Mouse (Mus musculus) 3T3-L1 (cell line): ENCODE measurements around the gene Dnm1.
A peak's percentile ranks its signal among the peaks of the same experiment; 100 is the strongest.
"Not testable (repeated sequence)": the region's sequence is repeated elsewhere in the genome, so short reads cannot be mapped to it uniquely, and the experiment has no call there.

Source experiments
- DNase-seq: peaks from one replicate; pipeline ENCODE4 v3.0.0-alpha.2; 2015; ENCODE audit warnings: low read depth, low spot score

The Dnm1 gene

GRCm38 (mm10) chr2:32362274-32362673, 9.1 kb upstream of the Dnm1 start:
- DNase-seq, result not testable (repeated sequence)

- DNase-seq, result peak; percentile 63
Observed at GRCm38 (mm10) chr2:32361437-32361836, 8.3 kb upstream of the Dnm1 start.

GRCm38 (mm10) chr2:32360741-32361140, 7.6 kb upstream of the Dnm1 start:
- peak; percentile 84 for DNase-seq

- DNase-seq, result no peak
Observed at GRCm38 (mm10) chr2:32358381-32358780, 5.2 kb upstream of the Dnm1 start.

GRCm38 (mm10) chr2:32357710-32358109, 4.6 kb upstream of the Dnm1 start:
- no peak for DNase-seq

GRCm38 (mm10) chr2:32356216-32356615, 3.1 kb upstream of the Dnm1 start:
- DNase-seq, result no peak

- no peak for DNase-seq
Observed at GRCm38 (mm10) chr2:32354336-32354895, 1.3 kb upstream of the Dnm1 start.

GRCm38 (mm10) chr2:32353836-32354235, 698 bp upstream of the Dnm1 start:
- DNase-seq, result no peak

GRCm38 (mm10) chr2:32352151-32353006, 759 bp downstream of the Dnm1 start, which contains the start of gene Ciz1:
Ciz1 (plus strand) TSS chr2:32352327.
- DNase-seq, result peak; percentile 67

GRCm38 (mm10) chr2:32351471-32351961, 1.6 kb downstream of the Dnm1 start:
- no peak for DNase-seq

GRCm38 (mm10) chr2:32350471-32351051, 2.6 kb downstream of the Dnm1 start:
- peak; percentile 31 for DNase-seq

GRCm38 (mm10) chr2:32349625-32350255, 3.4 kb downstream of the Dnm1 start:
- DNase-seq, result no peak

- no peak for DNase-seq
Observed at GRCm38 (mm10) chr2:32348311-32348710, 4.8 kb downstream of the Dnm1 start.

- DNase-seq, result no peak
Observed at GRCm38 (mm10) chr2:32347019-32347418, 6.1 kb downstream of the Dnm1 start.

GRCm38 (mm10) chr2:32344598-32345321, 8.4 kb downstream of the Dnm1 start:
- DNase-seq, result no peak

- DNase-seq, result no peak
Observed at GRCm38 (mm10) chr2:32344056-32344455, 9.1 kb downstream of the Dnm1 start.

- no peak for DNase-seq
Observed at GRCm38 (mm10) chr2:32343351-32343671, 9.8 kb downstream of the Dnm1 start.

GRCm38 (mm10) chr2:32342539-32343350, 10.4 kb downstream of the Dnm1 start:
- DNase-seq, result peak; percentile 99

GRCm38 (mm10) chr2:32342039-32342438, 11.1 kb downstream of the Dnm1 start:
- peak; percentile 54 for DNase-seq

GRCm38 (mm10) chr2:32341634-32341939, 11.6 kb downstream of the Dnm1 start:
- no peak for DNase-seq
